Comparison of ENCODE assay signal across 7 mouse cellular contexts in genomic region chr14:24959401-24959800, GRCm38 (mm10).
"Had no signal": no experiment of that assay in that cellular context is flagged by ENCODE, and none has a peak within 500 bp of the region (broad histone marks: within the 10 kb centered on the region; RNA-seq: fewer than 3 reads in every experiment).

No protein-coding gene starts in this region.

- H3K9ac ChIP-seq: liver, embryonic 13.5 days had no signal

- H3K27ac ChIP-seq: liver, embryonic 13.5 days had no signal

- H3K36me3 ChIP-seq: liver, embryonic 13.5 days had no signal

- H3K4me2 ChIP-seq: liver, embryonic 13.5 days; midbrain, embryonic 11.5 days had no signal

- DNase-seq: kidney, postnatal 14 days; liver, embryonic 13.5 days; lung, adult 2 months; thymus, adult 18-20 months; thymus, postnatal 36 days had no signal

- H3K27me3 ChIP-seq: liver, embryonic 13.5 days had no signal

- H3K9me3 ChIP-seq: liver, embryonic 13.5 days had no signal

- H3K4me1 ChIP-seq: liver, embryonic 13.5 days had no signal

- H3K4me3 ChIP-seq: left cerebral cortex, adult 2 months; liver, embryonic 13.5 days had no signal
